In genomic region chr17:46728904-46729318, GRCm38 (mm10) we compare ENCODE assay signal across 8 mouse cellular contexts. TPM values are rescaled to one million over a fixed set of nuclear protein-coding genes. Genes with fewer than 3 reads are reported as not detected.
A peak's percentile ranks its signal among the peaks of the same experiment; 100 is the strongest.
DNase-seq lines count a peak whose midpoint lies in the region; ATAC-seq and TF ChIP-seq lines count a peak whose summit lies in the region.

Gene Gnmt (minus strand): TSS chr17:46729168.

- H3K36me3 ChIP-seq in hindbrain, postnatal 0 days (ENCODE audit: insufficient read depth, low read length), result no peaks in the 10 kb centered on the region; the same call in 1 of the 2 replicates
- H3K36me3 ChIP-seq in liver, embryonic 12.5 days, result peaks cover 26% of the 10 kb centered on the region
- H3K36me3 ChIP-seq in small intestine, adult 2 months (ENCODE audit: control insufficient read depth, insufficient read depth, low read length), result peaks cover 4% of the 10 kb centered on the region

- TF ChIP-seq POLR2A in small intestine, adult 2 months (IDR thresholded peaks at IDR 0.05; ENCODE audit: low read depth, low read length), result no peak

- no peaks in the 10 kb centered on the region for H3K4me1 ChIP-seq in hindbrain, postnatal 0 days (ENCODE audit: insufficient read depth, low read length)
- peaks cover 23% of the 10 kb centered on the region for H3K4me1 ChIP-seq in liver, embryonic 12.5 days
- H3K4me1 ChIP-seq in small intestine, adult 2 months (ENCODE audit: control insufficient read depth, insufficient read depth, insufficient read length, low read length), result peaks cover 7% of the 10 kb centered on the region

- H3K9ac ChIP-seq in hindbrain, postnatal 0 days (replicated peaks; ENCODE audit: low read length), result 0 out of 2 replicates have a peak within 1 kb of the TSS, but pooled peaks have one; percentile 35
- peak within 1 kb of the TSS; percentile 27; the same call in 1 of the 2 replicates for H3K9ac ChIP-seq in liver, embryonic 12.5 days

- H3K4me3 ChIP-seq in hindbrain, postnatal 0 days (ENCODE audit: low read length), result peak within 1 kb of the TSS; percentile 14; the same call in 1 of the 2 replicates
- H3K4me3 ChIP-seq in liver, embryonic 12.5 days, result 0 out of 2 replicates have a peak within 1 kb of the TSS, but pooled peaks have one; percentile 24
- H3K4me3 ChIP-seq in small intestine, adult 2 months (ENCODE audit: low read depth, low read length), result peak within 1 kb of the TSS; percentile 54

- WGBS in hindbrain, postnatal 0 days, result 17% methylated on average over 24 of the region's 24 CpGs
- 33% methylated on average over 24 of the region's 24 CpGs for WGBS in liver, embryonic 12.5 days (ENCODE audit: insufficient replicate concordance)
- 11% methylated on average over 24 of the region's 24 CpGs for WGBS in small intestine, adult 2 months

- intact Hi-C loops in gastrocnemius, postnatal 36 days (cut with DNase I), result loop anchor here (5.0 kb wide), 1 partner anchor 202 kb away; no protein-coding TSS in a partner anchor

- peak; percentile 39 for ATAC-seq in hindbrain, postnatal 0 days
- peak; percentile 53 for ATAC-seq in liver, embryonic 12.5 days

- no peak within 1 kb of the TSS for H3K27ac ChIP-seq in hindbrain, postnatal 0 days
- H3K27ac ChIP-seq in liver, embryonic 12.5 days, result no peak within 1 kb of the TSS
- no peak within 1 kb of the TSS for H3K27ac ChIP-seq in small intestine, adult 2 months (ENCODE audit: insufficient read depth, low read depth, low read length)

- no peaks in the 10 kb centered on the region for H3K9me3 ChIP-seq in hindbrain, postnatal 0 days (ENCODE audit: low read length)
- H3K9me3 ChIP-seq in liver, embryonic 12.5 days (replicated peaks), result no peaks in the 10 kb centered on the region

- peak within 1 kb of the TSS; percentile 38 for H3K4me2 ChIP-seq in hindbrain, postnatal 0 days (ENCODE audit: low read depth, low read length)
- H3K4me2 ChIP-seq in liver, embryonic 12.5 days, result peak within 1 kb of the TSS; percentile 46

- H3K27me3 ChIP-seq in hindbrain, postnatal 0 days (ENCODE audit: insufficient read depth, low read length), result no peaks in the 10 kb centered on the region; the same call in 1 of the 2 replicates
- H3K27me3 ChIP-seq in liver, embryonic 12.5 days (replicated peaks), result peaks cover 26% of the 10 kb centered on the region
- no peaks in the 10 kb centered on the region for H3K27me3 ChIP-seq in small intestine, adult 2 months (ENCODE audit: control insufficient read depth, insufficient read depth, low read length)

- no peak for TF ChIP-seq CTCF in hindbrain, postnatal 0 days (IDR thresholded peaks at IDR 0.05; ENCODE audit: low read depth)
- TF ChIP-seq CTCF in small intestine, adult 2 months (IDR thresholded peaks at IDR 0.05; ENCODE audit: extremely low read depth, insufficient read length, insufficient replicate concordance, low read depth, low read length), result no peak

- peak; percentile 41 for DNase-seq in adrenal gland, postnatal 14 days
- no peak for DNase-seq in adrenal gland, postnatal 4 days (ENCODE audit: low spot score in 2 of 2)
- peak; percentile 87 to 88 for DNase-seq in cerebellum, adult 18-20 months
- no peak for DNase-seq in hindbrain, postnatal 0 days (ENCODE audit: low spot score)
- no peak for DNase-seq in gastrocnemius, postnatal 36 days
- DNase-seq in layer of hippocampus, adult 9-10 months (ENCODE audit: low spot score), result no peak

RNA-seq across cellular contexts. Expression of gene Gnmt, which starts in this region (rescaled TPM):
- total RNA-seq in adrenal gland, postnatal 14 days (2021), result 6.9 and 124 TPM in 2 replicates
- 10 to 100 TPM in 1 of 2 experiments, 1 to 10 TPM in 1; 1.8 to 15.4 TPM for total RNA-seq in adrenal gland, postnatal 4 days (2021)
- 0.25 and 1.2 TPM in 2 replicates for total RNA-seq in hindbrain, postnatal 0 days (2014; rRNA removed)
- polyA plus RNA-seq in hindbrain, postnatal 0 days (2015; fragmentation: Nextera tagmentation; extraction: Ambion mirVana), result 5.6 and 6.4 TPM in 2 replicates
- 5.8 and 6.7 TPM in 2 replicates for polyA plus RNA-seq in liver, embryonic 12.5 days (2016; fragmentation: Nextera tagmentation; extraction: Ambion mirVana)
- 1.5 and 34.6 TPM in 2 replicates for polyA plus RNA-seq in small intestine, adult 2 months (2012; rRNA removed)
- 1 to 10 TPM; 1.1 to 2.1 TPM for total RNA-seq in gastrocnemius, postnatal 36 days (2021)

Comparison
In these comparisons a context has a peak if more than half of its experiments do, and no peak if none do; other contexts are left out.
1. DNase-seq: peak in adrenal gland, postnatal 14 days (single experiment) and cerebellum, adult 18-20 months (2 of 2); none in adrenal gland, postnatal 4 days (0 of 2), hindbrain, postnatal 0 days (single experiment), gastrocnemius, postnatal 36 days (0 of 2) and layer of hippocampus, adult 9-10 months (single experiment).
2. Peak in every context shown above with its lines, with median percentiles within 50 percentile points of each other: H3K4me3 ChIP-seq.